Mouse (Mus musculus) midbrain, embryonic 14.5 days (tissue): ENCODE results near the gene Gm28308. TPM values are rescaled to one million over a fixed set of nuclear protein-coding genes. Genes with fewer than 3 reads are reported as not detected.

Source experiments
- ATAC-seq: fragments of 200-750 bp; cut with Nextera tagmentation; 2 replicates; pipeline ENCODE4 v1.8.0; 2017; ENCODE audit warnings: moderate number of reproducible peaks, moderate library complexity; ENCODE audit not compliant: low FRiP score, low TSS enrichment
- DNase-seq: peaks from one replicate; pipeline ENCODE4 v3.0.0-alpha.2; 2015
- H3K27ac ChIP-seq: fragments of 300-500 bp; sonication (generic); replicated peaks from 2 replicates; pipeline ENCODE4 v1.5.1; 2014; ENCODE audit warnings: mild to moderate bottlenecking, low read depth, low read length, moderate library complexity
- H3K27me3 ChIP-seq: fragments of 300-500 bp; sonication (generic); 2 replicates; pipeline ENCODE4 v1.6.1; 2014; ENCODE audit warnings: low read length, control low read depth, mixed read lengths; ENCODE audit not compliant: control insufficient read depth, insufficient read depth
- H3K36me3 ChIP-seq: fragments of 300-500 bp; sonication (generic); 2 replicates; pipeline ENCODE4 v1.6.1; 2014; ENCODE audit warnings: low read length, control low read depth; ENCODE audit not compliant: control insufficient read depth, insufficient read depth
- H3K4me1 ChIP-seq: fragments of 300-500 bp; sonication (generic); 2 replicates; pipeline ENCODE4 v1.6.1; 2014; ENCODE audit warnings: mild to moderate bottlenecking, antibody characterized with exemption, low read length, control low read depth; ENCODE audit not compliant: control insufficient read depth, insufficient read depth
- H3K4me2 ChIP-seq: fragments of 300-500 bp; sonication (generic); 2 replicates; pipeline ENCODE4 v1.6.1; 2014; ENCODE audit warnings: mild to moderate bottlenecking, low read length, moderate library complexity
- H3K4me3 ChIP-seq: fragments of 300-500 bp; sonication (generic); replicated peaks from 2 replicates; pipeline ENCODE4 v1.5.1; 2014; ENCODE audit warnings: low read depth, low read length
- H3K9ac ChIP-seq: fragments of 300-500 bp; sonication (generic); replicated peaks from 2 replicates; pipeline ENCODE4 v1.6.1; 2014; ENCODE audit warnings: mild to moderate bottlenecking, low read length, moderate library complexity
- H3K9me3 ChIP-seq: fragments of 300-500 bp; sonication (generic); 2 replicates; pipeline ENCODE4 v1.6.1; 2016; ENCODE audit warnings: low read length, control low read depth, mixed read lengths; ENCODE audit not compliant: control insufficient read depth
- WGBS: fragments of 180-500 bp; shearing (Covaris S2); extraction: QIAGEN DNeasy Blood & Tissue Kit; methylation state at CpG from one replicate; pipeline ENCODE4 v1.1.7; 2014; 5-methylcytosine and 5-hydroxymethylcytosine counted together
- polyA plus RNA-seq: library from polyadenylated mRNA; unstranded; fragments of >200 nt; fragmentation: Nextera tagmentation; extraction: Ambion mirVana; gene quantifications from 2 replicates; pipeline ENCODE4 v1.2.1, GENCODE M21; 2014

The Gm28308 gene
- polyA plus RNA-seq, 1 experiment from 2014 or later, result not detected

GRCm38 (mm10) chr6:52157466-52158275 is 55.5 kb downstream of the Gm28308 start:
- ATAC-seq, result 0 out of 2 replicates have a peak, but pooled peaks have one; percentile 34
- Histone ChIP-seq H3K4me2 (peak overlapping the region; percentile 85), H3K27me3 (peaks cover 96% of the 10 kb centered on the region), H3K9ac (no peak overlapping the region), H3K9me3 (no peaks in the 10 kb centered on the region), H3K36me3 (no peaks in the 10 kb centered on the region), H3K27ac (no peak overlapping the region), H3K4me3 (peak overlapping the region; percentile 43), H3K4me1 (peaks cover 8% of the 10 kb centered on the region)
- peak; percentile 11 for DNase-seq
- 2% methylated on average over 32 of the region's 32 CpGs for WGBS

DNA sequence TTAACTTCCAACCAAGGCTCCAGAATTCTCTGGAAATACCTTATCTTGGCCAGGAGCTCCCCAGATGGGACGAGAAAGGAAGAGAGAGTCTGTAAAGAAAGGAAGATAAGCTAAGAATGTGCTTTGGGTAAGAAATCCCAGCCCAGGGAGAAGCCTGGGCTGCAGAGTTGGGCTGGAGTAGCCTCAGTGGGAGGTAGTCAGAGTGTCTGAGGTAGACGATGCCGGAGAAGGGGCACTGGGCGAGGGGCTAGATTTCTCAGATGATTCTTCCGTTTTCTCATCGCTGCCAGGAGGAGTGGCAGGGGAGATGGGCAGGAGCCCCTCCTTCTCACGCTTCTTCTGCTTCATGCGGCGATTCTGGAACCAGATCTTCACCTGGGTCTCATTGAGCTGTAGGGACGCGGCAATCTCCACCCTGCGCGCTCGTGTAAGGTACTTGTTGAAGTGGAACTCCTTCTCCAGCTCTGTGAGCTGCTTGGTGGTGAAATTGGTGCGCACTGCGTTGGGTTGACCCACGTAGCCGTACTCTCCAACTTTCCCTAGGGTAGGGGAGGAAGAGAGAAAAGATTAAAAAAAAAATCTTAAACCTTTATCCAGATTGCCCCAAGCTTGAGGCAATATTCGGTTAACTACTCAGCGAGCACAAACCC is 56.5 kb downstream of the Gm28308 start:
- DNase-seq (peak; percentile 2), ATAC-seq (no peak)
- H3K27me3 ChIP-seq, result peaks cover 97% of the 10 kb centered on the region
- H3K4me3 ChIP-seq, result no peak overlapping the region
- no peaks in the 10 kb centered on the region for H3K36me3 ChIP-seq
- no peak overlapping the region for H3K27ac ChIP-seq
- peaks cover 8% of the 10 kb centered on the region for H3K4me1 ChIP-seq
- no peaks in the 10 kb centered on the region for H3K9me3 ChIP-seq
- WGBS, result 1% methylated on average over 20 of the region's 20 CpGs
- H3K9ac ChIP-seq, result no peak overlapping the region
- no peak overlapping the region for H3K4me2 ChIP-seq

- 34% methylated on average over 3 of the region's 3 CpGs for WGBS
- no peak for ATAC-seq
These were observed 57.7 kb downstream of the Gm28308 start for GRCm38 (mm10) chr6:52155471-52155870.

GRCm38 (mm10) chr6:52154044-52154443 is 59.1 kb downstream of the Gm28308 start:
- Histone ChIP-seq H3K9me3 (peaks cover 3% of the 10 kb centered on the region; the same call in 1 of the 2 replicates), H3K4me3 (no peak overlapping the region), H3K4me2 (no peak overlapping the region), H3K27ac (no peak overlapping the region), H3K36me3 (no peaks in the 10 kb centered on the region), H3K9ac (no peak overlapping the region), H3K27me3 (peaks cover 98% of the 10 kb centered on the region), H3K4me1 (peaks cover 8% of the 10 kb centered on the region)
- DNase-seq, result no peak
- 2% methylated on average over 5 of the region's 5 CpGs for WGBS
- no peak for ATAC-seq

More at GRCm38 (mm10) chr6:52155471-52155870, 57.7 kb downstream of the Gm28308 start:
- Histone ChIP-seq H3K9ac (no peak overlapping the region), H3K9me3 (no peaks in the 10 kb centered on the region), H3K4me1 (peaks cover 8% of the 10 kb centered on the region), H3K27ac (no peak overlapping the region), H3K4me3 (no peak overlapping the region), H3K4me2 (no peak overlapping the region), H3K36me3 (no peaks in the 10 kb centered on the region), H3K27me3 (peaks cover 99% of the 10 kb centered on the region)
- DNase-seq, result no peak

DNA sequence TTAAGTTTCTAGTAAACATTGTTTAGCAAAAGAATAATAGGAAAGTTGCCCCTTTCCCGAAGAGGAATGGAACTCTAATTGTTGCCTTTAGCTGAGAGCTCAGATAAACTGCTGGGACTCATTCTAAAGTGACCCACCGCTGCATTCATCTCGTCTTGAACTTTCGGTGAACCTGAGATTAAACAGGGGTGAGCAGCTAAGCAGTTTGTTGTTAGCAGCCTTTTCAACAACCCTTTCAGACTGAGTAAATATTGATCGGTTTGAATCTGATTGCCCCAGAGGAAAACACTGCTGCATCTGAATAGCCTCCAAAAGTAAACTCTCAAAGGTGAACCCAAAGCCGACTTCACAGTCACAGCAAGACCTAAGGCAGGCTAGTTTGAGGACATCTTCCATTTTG is 59.9 kb downstream of the Gm28308 start:
- no peak overlapping the region for H3K4me3 ChIP-seq
- H3K9me3 ChIP-seq, result peaks cover 3% of the 10 kb centered on the region; the same call in 1 of the 2 replicates
- under 1% methylated on average over 6 of the region's 6 CpGs for WGBS
- H3K27me3 ChIP-seq, result peaks cover 91% of the 10 kb centered on the region
- DNase-seq (no peak), ATAC-seq (no peak)
- no peaks in the 10 kb centered on the region for H3K36me3 ChIP-seq
- H3K9ac ChIP-seq, result no peak overlapping the region
- H3K27ac ChIP-seq, result no peak overlapping the region
- no peak overlapping the region for H3K4me2 ChIP-seq
- peaks cover 4% of the 10 kb centered on the region for H3K4me1 ChIP-seq

DNA sequence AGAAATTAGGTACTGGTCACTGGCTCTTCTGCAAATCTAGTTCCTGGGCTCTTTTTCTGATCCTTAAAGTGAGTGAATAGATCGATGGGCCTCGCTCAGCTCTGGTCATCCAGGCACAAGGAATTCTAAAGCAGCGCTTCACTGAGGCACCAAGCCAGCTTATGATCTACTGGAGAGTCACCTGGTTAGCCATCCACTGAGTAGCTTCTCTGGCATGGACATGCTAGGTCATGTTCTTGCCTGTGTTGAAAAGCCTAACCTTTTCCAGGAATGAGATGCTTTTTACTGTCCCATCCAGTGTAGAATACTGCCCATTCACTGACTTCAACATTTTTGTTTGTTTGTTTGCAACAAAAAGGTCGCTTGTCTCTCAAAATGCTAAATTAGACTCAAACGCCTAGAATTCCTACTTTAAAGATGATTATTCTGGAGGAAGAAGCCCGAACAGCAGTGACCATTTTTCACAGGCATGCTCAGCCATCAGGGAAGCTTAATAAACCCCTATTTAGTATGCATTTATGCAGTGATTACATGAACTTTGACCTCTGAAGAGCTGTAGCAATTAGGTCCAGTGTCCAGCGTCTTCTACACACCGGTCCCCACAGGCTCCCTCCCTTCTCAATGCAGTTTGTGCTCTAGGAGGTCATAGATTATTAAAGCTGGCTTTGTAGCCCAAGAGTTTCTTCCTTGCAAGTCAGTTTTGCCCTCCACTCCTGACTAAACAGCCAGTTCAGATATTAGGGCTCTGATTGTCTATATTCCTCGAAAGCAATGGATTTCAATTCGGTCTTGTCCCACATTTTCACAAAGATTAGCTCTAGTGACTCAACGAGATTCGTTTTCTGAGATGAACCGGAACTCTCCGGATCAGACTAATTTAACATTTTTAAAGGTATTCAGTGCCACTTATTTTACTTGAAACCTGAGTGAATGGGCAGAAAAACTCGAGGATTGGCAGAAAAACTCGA is 60.6 kb downstream of the Gm28308 start:
- ATAC-seq, result no peak
- DNase-seq, result no peak
- Histone ChIP-seq H3K4me1 (no peaks in the 10 kb centered on the region), H3K27me3 (peaks cover 91% of the 10 kb centered on the region), H3K27ac (no peak overlapping the region), H3K4me2 (no peak overlapping the region), H3K9ac (no peak overlapping the region), H3K36me3 (no peaks in the 10 kb centered on the region), H3K9me3 (peaks cover 3% of the 10 kb centered on the region; the same call in 1 of the 2 replicates), H3K4me3 (no peak overlapping the region)
- WGBS, result 3% methylated on average over 16 of the region's 16 CpGs

GRCm38 (mm10) chr6:52151571-52151970 is 61.6 kb downstream of the Gm28308 start:
- Histone ChIP-seq H3K9me3 (peaks cover 3% of the 10 kb centered on the region; the same call in 1 of the 2 replicates), H3K36me3 (no peaks in the 10 kb centered on the region), H3K9ac (no peak overlapping the region), H3K4me1 (no peaks in the 10 kb centered on the region), H3K4me3 (no peak overlapping the region), H3K27me3 (peaks cover 90% of the 10 kb centered on the region), H3K4me2 (no peak overlapping the region), H3K27ac (no peak overlapping the region)
- no peak for DNase-seq
- WGBS, result under 1% methylated on average over 4 of the region's 4 CpGs
- no peak for ATAC-seq

- no peak overlapping the region for H3K4me3 ChIP-seq
- H3K4me2 ChIP-seq, result no peak overlapping the region
- no peak for ATAC-seq
- no peaks in the 10 kb centered on the region for H3K36me3 ChIP-seq
- peaks cover 3% of the 10 kb centered on the region; the same call in 1 of the 2 replicates for H3K9me3 ChIP-seq
- H3K27ac ChIP-seq, result no peak overlapping the region
- peaks cover 84% of the 10 kb centered on the region for H3K27me3 ChIP-seq
- WGBS, result 5% methylated on average over 16 of the region's 16 CpGs
- H3K4me1 ChIP-seq, result no peaks in the 10 kb centered on the region
- no peak for DNase-seq
- no peak overlapping the region for H3K9ac ChIP-seq
These were observed 62.7 kb downstream of the Gm28308 start for GRCm38 (mm10) chr6:52150401-52150966.
